Mouse (Mus musculus): ENCODE measurements at regions not wholly inside any gene's neighbourhood (a gene's known extent, or its start where the extent isn't known, plus 50 kb on each side); places are given as distances from the start of the nearest gene placed in this dataset.
A peak's percentile ranks its signal among the peaks of the same experiment; 100 is the strongest.

GRCm38 (mm10) chrX:142552196-142552595, 129.0 kb upstream of the Tmem164 start:
- no peak for DNase-seq (ENCODE audit: low spot score)

- no peak for DNase-seq (ENCODE audit: low spot score)
Measured at GRCm38 (mm10) chrX:142554161-142554560, 127.0 kb upstream of the Tmem164 start.

- DNase-seq (ENCODE audit: low spot score), result no peak
Measured at GRCm38 (mm10) chrX:142557496-142557895, 123.7 kb upstream of the Tmem164 start.

GRCm38 (mm10) chrX:142560209-142560912, 120.8 kb upstream of the Tmem164 start:
- DNase-seq (ENCODE audit: low spot score), result no peak

- no peak for DNase-seq (ENCODE audit: low spot score)
Measured at GRCm38 (mm10) chrX:142561788-142562187, 119.4 kb upstream of the Tmem164 start.

GRCm38 (mm10) chrX:142564186-142564585, 117.0 kb upstream of the Tmem164 start:
- no peak for DNase-seq (ENCODE audit: low spot score)

- DNase-seq (ENCODE audit: low spot score), result no peak
Measured at GRCm38 (mm10) chrX:142571772-142572171, 109.4 kb upstream of the Tmem164 start.

- DNase-seq (ENCODE audit: low spot score), result no peak
Measured at GRCm38 (mm10) chrX:142574022-142574421, 107.2 kb upstream of the Tmem164 start.

- peak; percentile 7 for DNase-seq (ENCODE audit: low spot score)
Measured at GRCm38 (mm10) chrX:142574945-142575710, 106.1 kb upstream of the Tmem164 start.

GRCm38 (mm10) chrX:142576127-142576526, 105.1 kb upstream of the Tmem164 start:
- DNase-seq (ENCODE audit: low spot score), result no peak

- no peak for DNase-seq (ENCODE audit: low spot score)
Measured at GRCm38 (mm10) chrX:142577449-142578081, 103.6 kb upstream of the Tmem164 start.

GRCm38 (mm10) chrX:142585281-142585680, 95.9 kb upstream of the Tmem164 start:
- no peak for DNase-seq (ENCODE audit: low spot score)

GRCm38 (mm10) chrX:142599377-142599776, 81.8 kb upstream of the Tmem164 start:
- no peak for DNase-seq (ENCODE audit: low spot score)

- DNase-seq (ENCODE audit: low spot score), result no peak
Measured at GRCm38 (mm10) chrX:142600782-142601181, 80.4 kb upstream of the Tmem164 start.

- no peak for DNase-seq (ENCODE audit: low spot score)
Measured at GRCm38 (mm10) chrX:142605088-142605487, 76.1 kb upstream of the Tmem164 start.

- no peak for DNase-seq (ENCODE audit: low spot score)
Measured at GRCm38 (mm10) chrX:142606595-142607205, 74.5 kb upstream of the Tmem164 start.

- no peak for DNase-seq (ENCODE audit: low spot score)
Measured at GRCm38 (mm10) chrX:142616189-142616872, 64.9 kb upstream of the Tmem164 start.

GRCm38 (mm10) chrX:142618389-142618788, 62.8 kb upstream of the Tmem164 start:
- DNase-seq (ENCODE audit: low spot score), result no peak

- no peak for DNase-seq (ENCODE audit: low spot score)
Measured at GRCm38 (mm10) chrX:142623359-142623758, 57.8 kb upstream of the Tmem164 start.

- DNase-seq (ENCODE audit: low spot score), result no peak
Measured at GRCm38 (mm10) chrX:142623882-142624281, 57.3 kb upstream of the Tmem164 start.

Measured in testis, postnatal 14 days (tissue).